Mouse (Mus musculus): ENCODE results near the gene Aftph. TPM values are rescaled to one million over a fixed set of nuclear protein-coding genes. Genes with fewer than 3 reads are reported as not detected.
"Not testable (repeated sequence)": the region's sequence is repeated elsewhere in the genome, so short reads cannot be mapped to it uniquely, and the experiment has no call there.

The Aftph gene
- 10 to 100 TPM; 18.1 to 22.2 TPM for total RNA-seq (2021)
- long read RNA-seq, experiment 1, transcript Aftph-201 (9 exons, 3,998 nt), result major isoform, 8 of 11 reads
- long read RNA-seq, experiment 1, partial matches to known transcripts, result 2 of 11 reads
- long read RNA-seq, experiment 1, other reads (novel, unspliced or antisense), result 0 of 11 reads
- long read RNA-seq, experiment 2, partial matches to known transcripts, result 4 of 10 reads
- long read RNA-seq, experiment 2, other reads (novel, unspliced or antisense), result 2 of 10 reads

- DNase-seq (ENCODE audit: low spot score), result peak; percentile 95
Observed at GRCm38 (mm10) chr11:20741201-20742100, at the start of gene Aftph. Gene Aftph (minus strand): TSS chr11:20741589.

GRCm38 (mm10) chr11:20789015-20789414, 47.6 kb upstream of the Aftph start:
- DNase-seq (ENCODE audit: low spot score), result no peak

DNA sequence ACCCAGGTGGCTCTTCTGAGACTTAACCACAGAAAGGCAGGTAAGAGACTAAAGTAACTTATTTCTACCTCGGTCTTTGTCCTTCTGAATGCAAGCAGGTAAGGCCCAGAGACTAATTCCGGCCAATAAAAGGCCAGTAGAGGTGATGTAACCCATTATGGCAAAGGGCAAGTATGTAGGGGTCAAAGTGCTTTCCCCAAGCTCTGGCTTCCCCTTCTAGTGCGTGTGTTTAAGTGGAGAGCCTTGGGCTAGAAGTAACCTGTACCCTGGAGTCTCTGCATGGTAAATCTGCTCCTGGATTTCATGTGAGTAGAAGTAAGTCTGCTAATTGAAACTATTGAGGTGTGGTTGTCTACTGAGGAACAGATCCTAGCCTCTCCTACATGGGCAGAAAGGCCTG, 46.7 kb upstream of the Aftph start:
- no peak for DNase-seq (ENCODE audit: low spot score)

DNA sequence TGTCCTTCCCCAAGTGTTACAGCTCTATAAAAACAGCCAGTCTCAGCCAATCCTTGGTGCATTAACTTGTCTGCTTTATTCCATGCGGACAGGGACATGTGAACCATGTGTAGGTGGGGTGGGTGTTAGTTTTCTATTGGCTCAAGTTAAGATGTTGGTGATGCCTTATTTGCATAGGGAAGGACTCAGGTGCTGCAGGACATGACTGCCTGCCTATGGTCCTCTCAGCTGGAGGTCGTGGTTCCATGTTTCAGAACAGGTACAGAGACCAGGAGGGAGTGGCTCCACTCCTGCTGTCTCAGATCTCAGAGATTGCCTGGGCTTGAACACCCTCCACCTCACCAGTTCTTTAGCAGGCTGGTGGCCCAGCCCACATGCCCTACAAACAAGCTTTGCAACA, 44.8 kb upstream of the Aftph start:
- DNase-seq (ENCODE audit: low spot score), result no peak

- no peak for DNase-seq (ENCODE audit: low spot score)
Observed at GRCm38 (mm10) chr11:20785186-20785585, 43.8 kb upstream of the Aftph start.

GRCm38 (mm10) chr11:20784776-20785175, 43.4 kb upstream of the Aftph start:
- DNase-seq (ENCODE audit: low spot score), result no peak

DNA sequence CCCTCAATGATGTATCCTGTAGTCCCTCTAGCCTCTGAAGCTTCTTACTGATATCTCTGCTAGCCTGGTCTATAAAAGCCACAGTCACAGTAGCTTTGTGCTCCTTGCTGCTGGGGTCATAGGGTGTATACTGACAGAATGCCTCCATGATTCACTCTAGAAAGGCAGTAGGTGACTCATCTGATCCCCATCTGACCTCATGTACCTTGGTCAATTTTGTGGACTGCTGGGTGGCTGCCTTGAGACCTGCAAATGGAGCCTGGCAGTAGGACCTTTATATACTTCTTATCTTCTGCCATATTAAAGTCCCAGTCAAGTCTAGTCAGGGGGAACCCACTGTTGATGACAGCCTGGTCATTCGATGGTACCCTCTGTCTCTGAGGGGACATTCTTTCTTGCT, 42.1 kb upstream of the Aftph start:
- DNase-seq (ENCODE audit: low spot score), result no peak

DNA sequence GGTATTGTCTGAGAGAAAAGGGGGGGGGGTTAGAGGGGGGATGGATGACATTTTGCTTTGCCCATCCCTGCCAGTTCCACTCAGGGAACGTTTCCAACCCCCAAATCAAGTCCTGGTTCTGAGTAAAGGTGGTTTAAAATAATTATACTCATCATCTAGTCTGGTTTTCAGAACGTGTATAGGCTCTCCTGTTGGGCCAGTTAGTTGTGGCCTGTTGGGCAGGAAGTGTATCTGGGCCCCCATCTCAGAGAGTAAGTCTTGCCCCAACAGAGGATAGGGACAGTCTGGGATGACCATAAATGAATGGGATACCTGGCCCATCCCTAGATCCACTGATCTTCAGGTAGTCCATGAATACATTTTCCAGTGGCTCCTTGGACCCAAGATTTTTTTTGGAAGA, 41.2 kb upstream of the Aftph start:
- DNase-seq (ENCODE audit: low spot score), result no peak

GRCm38 (mm10) chr11:20780312-20780711, 38.9 kb upstream of the Aftph start:
- no peak for DNase-seq (ENCODE audit: low spot score)

- DNase-seq (ENCODE audit: low spot score), result no peak
Observed at GRCm38 (mm10) chr11:20778861-20779563, 37.6 kb upstream of the Aftph start.

- no peak for DNase-seq (ENCODE audit: low spot score)
Observed at GRCm38 (mm10) chr11:20778298-20778697, 36.9 kb upstream of the Aftph start.

- DNase-seq (ENCODE audit: low spot score), result no peak
Observed at GRCm38 (mm10) chr11:20776668-20777067, 35.3 kb upstream of the Aftph start.

- no peak for DNase-seq (ENCODE audit: low spot score)
Observed at GRCm38 (mm10) chr11:20772642-20773041, 31.3 kb upstream of the Aftph start.

- not testable (repeated sequence) for DNase-seq (ENCODE audit: low spot score)
Observed at GRCm38 (mm10) chr11:20771827-20772226, 30.4 kb upstream of the Aftph start.

DNA sequence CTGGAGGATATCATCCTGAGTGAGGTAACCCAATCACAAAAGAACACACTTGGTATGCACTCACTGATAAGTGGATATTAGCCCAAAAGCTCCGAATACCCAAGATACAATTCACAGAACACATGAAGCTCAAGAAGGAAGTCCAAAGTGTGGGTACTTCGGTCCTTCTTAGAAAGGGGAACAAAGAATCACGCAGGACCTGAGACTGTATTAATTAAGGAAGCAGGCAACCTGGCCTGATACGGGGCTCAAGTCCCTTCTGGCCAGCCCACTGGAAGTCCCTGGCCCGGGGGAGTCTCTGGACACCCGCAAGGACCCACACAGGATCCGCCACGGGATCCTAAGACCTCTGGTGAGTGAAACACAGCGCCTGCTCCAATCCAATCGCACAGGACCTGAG, 20.6 kb upstream of the Aftph start:
- not testable (repeated sequence) for DNase-seq (ENCODE audit: low spot score)

DNA sequence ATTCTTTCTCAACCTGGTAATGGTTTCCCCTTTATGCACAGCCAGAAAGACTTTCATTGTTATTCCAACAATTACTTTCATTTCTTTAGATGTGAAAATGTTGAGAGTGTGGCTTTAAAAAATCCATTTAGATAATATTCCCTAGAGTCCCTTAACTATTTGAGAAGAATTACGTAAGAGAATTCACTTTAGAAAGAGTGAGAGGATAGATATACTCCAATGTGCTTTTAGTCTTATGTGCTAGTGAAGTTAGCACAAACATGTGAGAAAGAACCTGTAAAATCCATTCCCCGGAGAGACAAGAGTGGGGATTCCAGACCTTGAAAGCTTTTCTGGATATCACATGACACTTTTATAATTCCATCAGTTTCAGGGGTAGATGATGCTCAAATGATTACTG, 9.2 kb upstream of the Aftph start:
- DNase-seq (ENCODE audit: low spot score), result no peak

DNA sequence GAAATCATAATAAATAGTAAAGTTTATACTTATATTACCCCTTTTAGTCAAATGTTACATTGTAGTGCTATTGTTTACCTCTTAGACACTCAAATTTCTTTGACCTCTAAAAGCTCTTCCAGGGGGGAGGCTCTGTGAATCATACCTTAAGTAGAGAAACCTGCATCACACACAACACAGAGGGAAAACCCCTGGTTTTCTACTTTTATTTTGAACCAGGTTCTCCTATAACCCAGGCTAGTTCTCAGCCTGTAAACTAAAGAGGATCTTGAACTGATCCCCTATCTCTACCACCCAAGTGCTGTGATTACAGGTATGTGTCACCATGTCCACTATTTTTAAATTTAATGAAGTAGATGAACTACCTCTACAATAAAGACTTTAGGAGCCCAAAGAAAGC, 2.0 kb upstream of the Aftph start:
- DNase-seq (ENCODE audit: low spot score), result no peak

GRCm38 (mm10) chr11:20742361-20742897, 1.0 kb upstream of the Aftph start:
- DNase-seq (ENCODE audit: low spot score), result peak; percentile 63

GRCm38 (mm10) chr11:20740481-20741200, 748 bp downstream of the Aftph start:
- peak; percentile 22 for DNase-seq (ENCODE audit: low spot score)

GRCm38 (mm10) chr11:20734066-20734465, 7.3 kb downstream of the Aftph start:
- DNase-seq (ENCODE audit: low spot score), result no peak

DNA sequence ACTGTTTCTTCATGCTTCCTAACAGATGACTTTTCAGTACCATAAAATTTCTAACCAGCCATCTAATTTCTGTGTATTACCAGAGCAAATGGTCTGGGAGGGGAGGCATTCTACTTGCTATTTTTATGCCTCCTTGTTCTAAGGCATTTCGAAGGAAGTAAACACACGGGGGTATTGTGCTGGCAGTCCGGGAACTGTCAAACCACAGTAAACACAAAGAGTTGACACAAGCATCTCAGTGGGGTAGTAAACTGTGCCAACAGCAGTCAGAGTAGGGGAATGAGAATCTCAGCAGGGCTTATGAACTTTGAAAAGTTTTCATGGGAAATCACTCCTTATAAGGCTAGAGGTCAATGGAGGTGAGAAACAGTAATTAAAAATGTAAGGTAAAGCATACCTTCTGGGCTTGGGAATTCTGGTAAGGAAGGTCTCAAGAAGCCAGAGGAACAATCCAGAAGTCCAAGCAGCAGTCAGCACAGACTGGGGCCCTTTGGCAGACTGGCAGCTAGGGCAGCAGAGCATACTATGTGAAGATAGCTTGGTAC, 7.8 kb downstream of the Aftph start:
- DNase-seq (ENCODE audit: low spot score), result no peak

Data from gastrocnemius, adult 18-20 months (tissue).